Mouse (Mus musculus) erythroid progenitor cell, adult 5-6 weeks (primary cell): ENCODE measurements around the gene Smurf2. TPM values are rescaled to one million over a fixed set of nuclear protein-coding genes. Genes with fewer than 3 reads are reported as not detected.
"Not testable (repeated sequence)": the region's sequence is repeated elsewhere in the genome, so short reads cannot be mapped to it uniquely, and the experiment has no call there.

Experiments used
- ATAC-seq: replicated peaks from 2 replicates; pipeline ENCODE4 v1.8.0; 2016; ENCODE audit warnings: moderate number of reproducible peaks, mild to moderate bottlenecking, moderate TSS enrichment, inconsistent platforms; ENCODE audit not compliant: poor library complexity, low FRiP score, severe bottlenecking
- total RNA-seq, 2 experiments: library from RNA; stranded (forward) in 1 of 2; stranded (reverse) in 1 of 2; fragments of 150-400 nt in 1 of 2; fragments of 186-747, 209-891 nt in 1 of 2; gene quantifications; 2 replicates each; pipeline versions ENCODE4 v1.2.3 to v1.2.4; 2015 to 2017; ENCODE audit warnings: low replicate concordance in 2 of 2

The Smurf2 gene
- total RNA-seq, 2 experiments from 2014 or later: 8.5 to 9.2 TPM

DNA sequence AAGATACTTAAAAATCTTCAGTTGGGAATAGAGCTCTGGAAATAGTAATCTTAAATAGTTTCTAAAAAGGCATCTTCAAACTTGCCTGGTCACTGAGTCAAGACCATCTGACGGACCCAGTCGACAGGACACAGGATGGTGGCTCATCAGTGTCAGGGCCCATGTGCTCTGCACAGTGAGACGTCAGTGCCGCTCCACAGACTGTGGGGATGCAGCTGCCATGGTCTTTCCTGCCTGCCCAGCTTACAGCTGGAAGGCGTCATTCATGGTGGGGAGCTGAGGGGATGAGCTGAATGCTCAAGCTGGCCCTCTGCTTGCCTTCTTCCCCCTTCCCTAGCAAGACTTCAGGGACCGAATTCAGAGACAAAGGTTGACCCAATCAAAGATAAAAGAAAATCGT lies 104.2 kb downstream of the Smurf2 start:
- no peak for ATAC-seq

DNA sequence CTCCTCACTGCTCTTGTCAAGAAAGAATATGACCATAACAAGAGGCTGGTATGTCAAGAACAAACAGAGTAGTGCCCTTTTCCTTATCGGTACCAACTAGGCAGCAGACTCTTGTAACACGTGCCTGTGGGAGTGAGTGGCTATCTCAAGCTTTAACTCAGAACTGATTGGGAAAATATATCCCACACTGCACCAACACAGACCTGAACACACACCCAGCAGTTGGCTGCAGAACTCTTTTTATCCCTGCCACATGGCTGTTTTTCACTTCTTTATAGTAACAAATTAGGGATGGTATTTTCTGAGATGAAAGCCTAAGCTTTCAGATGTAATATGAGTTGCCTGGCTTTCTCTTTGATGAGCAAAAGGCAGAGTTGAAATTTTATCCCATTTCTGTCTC lies 104.8 kb downstream of the Smurf2 start:
- ATAC-seq: no peak

GRCm38 (mm10) chr11:106815331-106815730 lies 105.2 kb downstream of the Smurf2 start:
- ATAC-seq: no peak

GRCm38 (mm10) chr11:106814601-106815320 lies 105.8 kb downstream of the Smurf2 start:
- ATAC-seq: no peak

DNA sequence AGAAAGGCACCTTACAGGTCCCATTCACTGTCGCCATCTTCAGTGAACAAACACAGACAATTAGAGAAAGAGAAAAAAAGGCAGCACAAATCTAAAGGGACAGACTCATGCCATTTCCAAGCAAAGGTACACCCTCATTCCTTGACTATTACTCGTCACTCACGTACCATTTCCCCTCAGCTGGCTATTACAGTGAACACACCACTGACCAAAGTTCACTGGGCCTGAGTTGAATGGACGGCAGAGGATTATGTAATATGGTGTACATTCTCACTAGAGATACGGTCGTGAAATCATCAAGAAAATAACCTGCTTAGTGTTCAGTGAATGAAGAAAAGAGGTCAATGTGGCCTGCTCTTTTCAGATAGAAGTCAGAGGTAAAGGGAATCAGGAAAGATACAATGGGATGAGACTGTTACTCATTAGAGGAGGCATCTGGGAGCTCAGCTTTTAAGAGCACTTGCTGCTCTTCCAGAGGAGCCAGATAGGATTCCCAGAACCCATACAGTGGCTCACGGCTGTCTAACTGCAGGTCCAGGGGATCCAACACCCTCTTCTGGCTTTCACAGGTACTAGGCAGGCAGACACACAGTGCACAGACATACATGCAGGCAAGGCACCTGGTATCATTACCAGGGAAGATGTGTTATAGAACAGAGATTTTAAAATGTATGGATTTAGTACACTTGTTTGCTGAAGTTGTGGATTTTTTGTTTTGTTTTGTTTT lies 107.9 kb downstream of the Smurf2 start:
- no peak for ATAC-seq

DNA sequence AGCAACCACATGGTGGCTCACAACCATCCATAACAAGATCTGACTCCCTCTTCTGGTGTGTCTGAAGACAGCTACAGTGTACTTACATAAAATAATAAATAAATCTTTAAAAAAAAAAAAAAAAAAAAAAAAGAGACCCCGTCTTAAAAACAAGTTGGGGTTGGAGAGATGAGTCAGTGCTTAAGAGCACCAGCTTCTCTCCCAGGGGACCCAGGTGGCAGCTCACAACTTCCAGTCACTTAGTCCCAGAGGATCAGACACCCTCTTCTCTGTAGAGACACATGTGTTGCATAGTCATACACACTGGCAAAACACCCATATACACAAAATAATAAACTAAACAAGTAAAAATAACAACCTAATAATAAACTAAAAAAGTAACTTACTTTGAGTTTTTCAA lies 113.1 kb downstream of the Smurf2 start:
- ATAC-seq: not testable (repeated sequence)

DNA sequence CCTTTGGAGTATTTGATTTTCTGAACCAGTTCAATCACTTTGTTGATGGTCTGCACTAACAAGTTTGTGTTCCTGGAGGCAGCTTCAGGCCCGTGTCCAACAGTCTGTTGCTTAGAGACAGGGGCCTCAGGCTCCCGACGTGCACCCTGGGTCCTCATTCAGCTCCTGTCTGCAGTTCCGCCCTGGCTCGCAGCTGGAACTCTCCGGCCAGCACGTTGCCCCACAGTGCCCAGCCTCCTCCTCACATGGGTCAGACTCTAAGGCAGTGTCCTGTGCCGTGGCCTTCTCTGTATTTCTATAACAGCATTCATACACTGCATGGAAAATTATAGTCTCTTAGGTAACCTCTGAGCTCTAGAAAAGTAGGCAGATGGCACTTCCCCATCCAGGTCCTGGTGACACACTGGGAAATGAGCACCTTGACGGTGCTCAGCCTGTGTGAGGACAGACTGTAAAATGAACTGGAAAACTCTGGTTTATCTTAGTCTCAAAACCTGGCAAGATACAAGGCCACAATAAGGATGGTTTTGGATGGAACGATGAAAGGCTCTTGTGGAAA lies 118.4 kb downstream of the Smurf2 start:
- ATAC-seq: 0 out of 2 replicates have a peak, but pooled peaks have one; percentile 42

DNA sequence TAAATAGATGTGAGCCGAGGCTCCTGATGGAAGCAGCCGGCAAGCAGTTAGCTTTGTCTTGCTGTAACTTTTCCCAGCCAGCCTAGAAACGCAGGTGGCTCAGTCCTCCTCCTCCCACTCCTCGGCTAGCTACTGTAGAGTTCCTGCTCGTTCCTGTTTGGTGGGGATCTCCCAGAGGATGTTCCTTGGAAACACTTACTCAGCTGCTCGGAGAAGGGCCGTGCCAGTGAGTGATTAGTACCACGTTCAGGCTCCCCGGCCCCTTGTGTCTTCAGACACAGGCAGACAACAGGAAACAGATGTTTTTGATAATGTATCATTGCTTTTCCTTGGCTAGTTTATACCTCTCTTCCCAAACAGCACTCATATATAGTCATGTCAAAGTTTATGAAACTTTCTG lies 124.8 kb downstream of the Smurf2 start:
- no peak for ATAC-seq

- no peak for ATAC-seq
Measured at GRCm38 (mm10) chr11:106793846-106794245, 126.7 kb downstream of the Smurf2 start.

DNA sequence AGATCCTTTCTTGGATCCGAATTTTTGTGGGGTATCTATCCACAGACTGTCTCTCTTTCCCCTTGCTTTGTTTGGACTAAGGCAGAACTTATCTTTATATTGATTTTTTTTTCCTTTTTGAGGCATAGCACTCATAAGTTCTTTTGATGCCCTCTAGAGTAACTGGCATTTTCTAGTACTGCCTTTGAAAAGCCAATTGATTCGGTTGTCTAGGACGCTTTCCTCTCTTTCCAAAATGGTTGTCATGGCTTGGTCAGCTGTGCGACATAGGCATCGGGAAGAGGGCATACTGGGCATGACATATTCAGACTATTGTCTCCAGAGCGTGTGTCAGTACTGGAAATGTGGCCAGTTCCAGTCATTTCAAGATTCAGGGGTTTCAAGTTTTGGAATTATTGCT lies 130.9 kb downstream of the Smurf2 start:
- ATAC-seq: no peak

GRCm38 (mm10) chr11:106788775-106789459 lies 131.6 kb downstream of the Smurf2 start, which contains the start of the genes Ddx5 and Cep95:
Gene Ddx5, minus strand, starts transcription at chr11:106789185.
Gene Cep95, plus strand, starts transcription at chr11:106789252.
- peak; percentile 84 for ATAC-seq

GRCm38 (mm10) chr11:106788026-106788774 lies 132.3 kb downstream of the Smurf2 start:
- peak; percentile 71 for ATAC-seq

GRCm38 (mm10) chr11:106787131-106788025 lies 133.1 kb downstream of the Smurf2 start:
- ATAC-seq: peak; percentile 71

- no peak for ATAC-seq
Measured at GRCm38 (mm10) chr11:106785043-106785442, 135.5 kb downstream of the Smurf2 start.

GRCm38 (mm10) chr11:106784476-106784875 lies 136.0 kb downstream of the Smurf2 start:
- no peak for ATAC-seq

- ATAC-seq: no peak
Measured at GRCm38 (mm10) chr11:106782841-106783764, 137.4 kb downstream of the Smurf2 start.

DNA sequence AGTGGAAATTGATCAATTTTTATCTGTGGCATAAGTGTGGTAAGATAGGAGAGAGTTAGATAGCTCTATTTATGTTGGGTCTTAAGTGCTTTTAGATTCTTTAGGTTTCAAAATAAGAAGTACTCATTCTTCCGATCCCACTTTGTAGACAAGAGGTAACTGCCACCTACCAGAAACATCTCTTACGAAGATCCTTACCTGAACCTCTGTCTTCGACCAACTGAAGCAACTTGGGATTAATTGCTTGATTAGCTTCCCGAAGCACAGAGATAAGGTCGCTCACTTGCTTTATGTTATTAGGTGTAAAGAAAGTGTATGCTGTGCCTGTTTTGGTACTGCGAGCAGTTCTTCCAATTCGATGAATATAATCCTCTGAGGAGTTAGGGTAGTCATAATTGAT lies 138.2 kb downstream of the Smurf2 start:
- not testable (repeated sequence) for ATAC-seq
